Mouse (Mus musculus): ENCODE results near the gene Cfap74.

Cfap74 gene

DNA sequence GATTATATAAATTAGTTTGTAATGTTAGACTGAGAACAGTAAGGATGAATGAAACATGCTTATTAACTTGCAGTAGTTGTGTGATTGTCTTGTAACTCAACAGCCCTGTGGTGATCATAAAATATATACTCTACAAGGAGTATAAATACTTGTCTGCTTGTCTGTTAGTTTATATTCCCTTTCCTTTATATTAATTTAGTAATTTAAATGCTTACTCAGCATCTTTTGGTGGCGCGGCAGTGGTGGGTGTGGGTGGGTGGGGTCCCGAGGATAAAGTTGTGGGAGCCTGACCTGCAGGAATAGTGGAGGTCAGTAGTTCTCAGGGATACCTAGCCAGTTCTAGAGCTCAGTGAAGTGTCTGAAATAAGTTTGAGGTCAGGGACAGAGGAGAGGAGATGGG, 89.0 kb downstream of the Cfap74 start:
- no peak for DNase-seq (ENCODE audit: low spot score)

DNA sequence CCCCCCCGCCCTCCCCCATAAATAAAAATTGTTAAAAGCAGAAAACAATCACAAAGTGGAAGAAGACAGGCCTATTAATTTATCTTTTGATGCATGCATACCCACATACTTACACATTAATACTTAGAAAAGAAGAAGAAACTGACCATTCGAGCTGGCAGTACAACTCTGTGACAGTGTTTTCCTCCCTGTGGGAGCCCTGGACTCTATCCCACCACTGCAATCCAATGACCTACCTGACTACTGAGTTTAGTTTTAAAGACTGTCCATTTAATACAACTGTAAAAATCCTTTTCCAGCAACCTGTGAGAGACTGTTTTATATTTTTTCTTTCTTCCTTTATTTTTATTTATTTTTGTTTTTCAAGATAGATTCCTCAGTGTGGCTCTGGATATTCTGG, 92.1 kb downstream of the Cfap74 start:
- no peak for DNase-seq (ENCODE audit: low spot score)

DNA sequence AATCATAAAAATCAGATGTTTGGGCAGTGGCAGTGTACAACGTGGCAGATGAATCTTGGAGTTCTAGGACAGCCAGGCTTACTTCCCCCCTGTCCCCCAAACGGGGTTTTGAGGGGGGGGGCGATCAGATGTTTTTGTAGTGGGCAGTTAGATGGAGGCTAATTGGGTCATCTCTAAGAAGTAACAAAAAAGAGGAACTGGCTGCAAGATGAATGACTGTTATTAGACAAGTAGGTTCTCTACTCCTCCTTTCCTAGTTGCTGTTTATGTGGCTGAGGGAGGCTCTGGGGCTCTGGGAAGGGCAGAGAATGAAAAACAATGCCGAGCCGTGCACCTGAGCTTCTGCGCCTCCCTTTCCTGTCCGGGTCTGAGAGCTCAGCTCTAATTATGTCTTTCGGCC, 96.1 kb downstream of the Cfap74 start:
- DNase-seq (ENCODE audit: low spot score) = no peak

DNA sequence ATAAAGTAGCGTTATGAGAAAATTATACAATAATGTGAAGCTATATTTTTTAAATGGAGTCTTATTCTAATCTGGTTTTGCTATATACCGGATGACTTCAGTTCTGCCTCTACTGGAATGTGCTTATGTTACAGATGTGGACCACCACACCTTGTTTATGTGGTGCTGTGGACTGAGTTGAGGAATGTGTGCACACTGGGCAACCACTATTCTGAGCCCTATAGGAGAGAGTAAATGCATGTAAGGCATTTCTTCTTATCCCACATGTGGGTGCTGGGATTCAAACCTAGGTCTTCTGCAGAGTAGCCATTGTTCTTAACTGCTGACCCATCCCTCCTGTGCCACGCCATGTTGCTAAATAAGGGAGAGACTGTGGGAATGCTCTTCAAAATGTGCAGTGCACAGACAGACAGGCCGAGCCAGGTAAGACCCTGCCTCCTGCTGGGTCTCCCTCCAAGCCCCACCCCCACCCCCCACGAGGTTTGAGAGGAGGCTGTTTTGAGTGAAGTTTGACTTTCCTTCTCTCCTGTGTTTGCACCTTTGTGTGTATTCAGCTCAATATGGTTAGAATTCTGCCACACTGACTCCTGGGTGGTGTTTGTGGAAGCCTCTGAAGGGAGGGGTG, 96.8 kb downstream of the Cfap74 start:
- no peak for DNase-seq (ENCODE audit: low spot score)

DNA sequence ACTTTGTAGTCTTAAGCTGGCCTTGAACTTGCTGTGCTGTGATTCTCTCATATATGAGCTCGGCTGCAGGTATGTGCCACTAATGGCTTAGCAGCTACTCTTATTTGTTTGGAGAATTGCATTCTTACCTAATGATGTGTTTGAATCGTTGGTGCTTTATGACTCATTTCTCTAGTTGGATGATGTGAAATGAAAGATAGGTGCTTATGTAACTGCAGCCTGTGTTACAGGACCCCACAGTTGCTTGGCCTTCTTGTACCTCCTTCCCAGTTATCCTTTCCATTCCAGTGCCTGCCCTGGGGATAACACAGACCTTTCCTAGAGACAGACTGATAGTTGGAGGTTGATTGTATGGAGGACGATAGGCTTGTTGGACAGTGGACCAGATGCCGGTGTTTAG, 99.6 kb downstream of the Cfap74 start:
- DNase-seq (ENCODE audit: low spot score) = no peak

DNA sequence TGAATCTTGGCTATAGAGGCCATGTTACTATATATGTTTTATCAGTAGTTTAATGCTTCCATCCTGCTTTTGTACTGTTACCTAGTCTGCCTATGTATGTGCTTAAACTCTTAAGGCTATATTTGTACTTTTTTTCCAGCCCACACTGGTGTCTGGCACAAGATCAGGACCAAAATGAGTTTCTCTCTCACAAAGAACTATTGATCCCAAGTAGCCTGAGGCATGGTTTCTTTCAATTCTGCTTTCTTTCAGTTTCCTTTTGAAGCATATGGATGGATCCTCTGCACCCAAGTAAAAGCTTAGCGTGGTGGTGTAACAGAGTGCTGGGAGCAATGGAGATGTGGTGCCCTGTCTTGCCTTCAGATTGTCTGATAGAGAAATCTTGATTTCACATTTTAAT, 102.0 kb downstream of the Cfap74 start:
- DNase-seq (ENCODE audit: low spot score) = no peak

DNA sequence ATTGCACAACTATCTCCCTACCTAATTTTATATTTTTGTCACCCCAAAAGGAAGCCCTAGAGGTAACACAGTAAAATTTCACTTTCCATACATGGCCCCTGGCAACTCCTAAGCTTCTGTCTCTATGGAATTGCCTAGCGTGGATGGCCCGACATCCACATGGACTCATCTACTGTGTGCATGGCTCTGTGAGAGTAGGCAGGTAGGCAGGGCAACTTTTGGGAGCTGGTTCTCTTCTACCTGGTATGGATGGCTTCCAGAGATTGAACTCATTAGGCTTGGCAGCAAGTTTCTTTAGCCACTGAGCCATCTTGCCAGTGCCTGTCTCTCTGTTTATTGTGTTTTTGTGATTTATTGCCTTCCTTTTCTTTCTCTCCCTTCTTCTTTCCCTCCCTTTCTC, 105.8 kb downstream of the Cfap74 start:
- no peak for DNase-seq (ENCODE audit: low spot score)
